Mouse (Mus musculus) myocyte (in vitro differentiated cells): Measurements from ENCODE around the gene Serpinb9.

Experiments
- E2F4 ChIP-seq: IDR thresholded peaks from one replicate; pipeline ENCODE4 v1.6.1; 2011; ENCODE audit warnings: mild to moderate bottlenecking, control low read depth, moderate library complexity; ENCODE audit not compliant: insufficient read depth
- MAX ChIP-seq: IDR thresholded peaks from one replicate; pipeline ENCODE4 v1.6.1; 2011; ENCODE audit warnings: low read depth, mild to moderate bottlenecking, control low read depth
- MYOD1 ChIP-seq, 3 experiments: IDR thresholded peaks; one replicate each; pipeline ENCODE4 v1.6.1; 2011; ENCODE audit warnings: control low read depth in 2 of 3, low read depth in 2 of 3, mild to moderate bottlenecking in 2 of 3, moderate library complexity in 1 of 3; ENCODE audit not compliant: insufficient read length in 2 of 3, control insufficient read depth in 1 of 3
- MYOG ChIP-seq, 3 experiments: IDR thresholded peaks; one replicate each; pipeline ENCODE4 v1.6.1; 2011; ENCODE audit warnings: control low read depth in 2 of 3, low read depth in 2 of 3, mild to moderate bottlenecking in 2 of 3; ENCODE audit not compliant: insufficient read length in 2 of 3, control insufficient read depth in 1 of 3, insufficient read depth in 1 of 3
- POLR2A ChIP-seq: IDR thresholded peaks from one replicate; pipeline ENCODE4 v1.6.1; 2011; ENCODE audit warnings: low read depth, mild to moderate bottlenecking, control low read depth, moderate library complexity; ENCODE audit not compliant: insufficient read length
- POLR2AphosphoS2 ChIP-seq: IDR thresholded peaks from one replicate; pipeline ENCODE4 v1.6.1; 2011; ENCODE audit warnings: low read depth, control low read depth; ENCODE audit not compliant: insufficient read length
- REST ChIP-seq: IDR thresholded peaks from one replicate; pipeline ENCODE4 v1.6.1; 2011; ENCODE audit warnings: mild to moderate bottlenecking, control low read depth, moderate library complexity; ENCODE audit not compliant: insufficient read depth, insufficient read length
- SRF ChIP-seq: IDR thresholded peaks from one replicate; pipeline ENCODE4 v1.6.1; 2011; ENCODE audit warnings: low read depth; ENCODE audit not compliant: control insufficient read depth, insufficient read length
- TCF12 ChIP-seq: IDR thresholded peaks from one replicate; pipeline ENCODE4 v1.6.1; 2011; ENCODE audit warnings: mild to moderate bottlenecking, control low read depth; ENCODE audit not compliant: poor library complexity, insufficient read depth, severe bottlenecking
- USF1 ChIP-seq: IDR thresholded peaks from one replicate; pipeline ENCODE4 v1.6.1; 2011; ENCODE audit warnings: low read depth, mild to moderate bottlenecking, control low read depth, moderate library complexity

DNA sequence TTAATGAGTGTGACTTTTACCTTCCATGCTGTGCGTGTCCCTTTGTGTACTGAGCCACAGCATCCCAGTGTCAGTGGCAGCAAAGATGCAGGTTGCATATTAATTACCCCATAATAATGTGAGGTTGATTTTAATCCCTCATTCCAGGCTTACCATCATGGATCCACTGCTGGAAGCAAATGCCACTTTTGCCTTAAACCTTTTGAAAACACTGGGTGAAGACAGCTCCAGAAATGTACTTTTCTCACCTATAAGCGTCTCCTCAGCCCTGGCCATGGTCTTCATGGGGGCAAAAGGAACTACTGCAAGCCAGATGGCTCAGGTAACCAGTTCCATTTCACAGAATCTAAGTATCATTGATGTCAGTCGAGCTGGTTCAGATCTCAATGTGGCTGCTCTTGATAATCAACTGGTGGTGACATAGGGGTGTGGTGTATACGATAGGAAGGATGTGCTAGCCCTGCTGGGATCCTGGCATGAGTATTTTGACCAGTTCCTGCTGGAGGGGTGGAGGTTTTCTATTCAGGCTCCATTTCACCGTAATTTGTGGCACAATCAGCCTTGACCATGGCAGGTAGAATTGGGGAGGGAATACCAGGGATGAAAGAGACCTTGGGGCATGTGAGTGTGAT lies 34.6 kb upstream of the Serpinb9 start:
- no peak for TF ChIP-seq USF1
- no peak for TF ChIP-seq POLR2A
- no peak for TF ChIP-seq REST
- TF ChIP-seq MAX = no peak
- TF ChIP-seq POLR2AphosphoS2 = no peak
- no peak for TF ChIP-seq TCF12
- no peak for TF ChIP-seq MYOG (IDR thresholded peaks at IDR 0.05; ENCODE audit: control insufficient read depth in 1 of 3, insufficient read depth in 1 of 3, insufficient read length in 2 of 3, low read depth in 2 of 3)
- no peak for TF ChIP-seq E2F4
- no peak for TF ChIP-seq MYOD1 (IDR thresholded peaks at IDR 0.05; ENCODE audit: control insufficient read depth in 1 of 3, insufficient read length in 2 of 3, low read depth in 2 of 3)
- no peak for TF ChIP-seq SRF
